In genomic region chr16:17802456-17802838, GRCm38 (mm10) we compare ENCODE assay signal across 8 mouse cellular contexts. TPM values are rescaled to one million over a fixed set of nuclear protein-coding genes. Genes with fewer than 3 reads are reported as not detected.
DNase-seq lines count a peak whose midpoint lies in the region; ATAC-seq and TF ChIP-seq lines count a peak whose summit lies in the region.

No protein-coding gene starts in this region.

- peaks cover 83% of the 10 kb centered on the region for H3K27me3 ChIP-seq in heart, embryonic 11.5 days (ENCODE audit: control insufficient read depth, insufficient read depth, low read length)
- peaks cover 99% of the 10 kb centered on the region for H3K27me3 ChIP-seq in E14TG2a.4 (ENCODE audit: insufficient read depth, low read length)
- H3K27me3 ChIP-seq in forebrain, embryonic 15.5 days, result peaks cover 87% of the 10 kb centered on the region
- H3K27me3 ChIP-seq in liver, embryonic 13.5 days, result peaks cover 100% of the 10 kb centered on the region

- H3K27ac ChIP-seq in heart, embryonic 11.5 days (ENCODE audit: low read depth, low read length), result no peak overlapping the region
- no peak overlapping the region for H3K27ac ChIP-seq in forebrain, embryonic 15.5 days (replicated peaks)
- no peak overlapping the region for H3K27ac ChIP-seq in liver, embryonic 13.5 days

- H3K4me3 ChIP-seq in heart, embryonic 11.5 days (ENCODE audit: low read depth, low read length), result peak overlapping the region; percentile 25
- H3K4me3 ChIP-seq in E14TG2a.4 (replicated peaks; ENCODE audit: low read length), result peak overlapping the region; percentile 59
- peak overlapping the region; percentile 38 for H3K4me3 ChIP-seq in forebrain, embryonic 15.5 days
- peak overlapping the region; percentile 37 for H3K4me3 ChIP-seq in liver, embryonic 13.5 days (replicated peaks)

- no peaks in the 10 kb centered on the region for H3K9me3 ChIP-seq in heart, embryonic 11.5 days (replicated peaks; ENCODE audit: control insufficient read depth, low read length)
- peaks cover 5% of the 10 kb centered on the region; the same call in 1 of the 2 replicates for H3K9me3 ChIP-seq in E14TG2a.4 (ENCODE audit: low read length)
- H3K9me3 ChIP-seq in forebrain, embryonic 15.5 days, result no peaks in the 10 kb centered on the region
- no peaks in the 10 kb centered on the region for H3K9me3 ChIP-seq in liver, embryonic 13.5 days (replicated peaks)

- WGBS in heart, embryonic 11.5 days (ENCODE audit: insufficient replicate concordance), result 13% methylated on average over 18 of the region's 18 CpGs
- 1% methylated on average over 18 of the region's 18 CpGs for WGBS in forebrain, embryonic 15.5 days
- 11% methylated on average over 18 of the region's 18 CpGs for WGBS in liver, embryonic 13.5 days (ENCODE audit: insufficient replicate concordance)

- no peak for ATAC-seq in heart, embryonic 11.5 days (replicated peaks; ENCODE audit: insufficient number of reproducible peaks, low FRiP score, low TSS enrichment)
- no peak for ATAC-seq in forebrain, embryonic 15.5 days (replicated peaks)
- ATAC-seq in liver, embryonic 13.5 days (ENCODE audit: low read depth), result no peak
- ATAC-seq in frontal cortex, adult (ENCODE audit: low TSS enrichment), result no peak

- H3K4me2 ChIP-seq in heart, embryonic 11.5 days, result peak overlapping the region; percentile 74
- H3K4me2 ChIP-seq in forebrain, embryonic 15.5 days (replicated peaks), result peak overlapping the region; percentile 57
- peak overlapping the region; percentile 50 for H3K4me2 ChIP-seq in liver, embryonic 13.5 days

- H3K9ac ChIP-seq in heart, embryonic 11.5 days (ENCODE audit: low read depth, low read length), result peak overlapping the region; percentile 16; the same call in 1 of the 2 replicates
- H3K9ac ChIP-seq in forebrain, embryonic 15.5 days (replicated peaks), result peak overlapping the region; percentile 39
- H3K9ac ChIP-seq in liver, embryonic 13.5 days, result no peak overlapping the region

- DNase-seq in heart, adult 11 months, result no peak
- no peak for DNase-seq in liver, embryonic 13.5 days
- no peak for DNase-seq in layer of hippocampus, postnatal 10 days (ENCODE audit: low spot score in 2 of 2)
- DNase-seq in adrenal gland, postnatal 25 days, result no peak

- no peak for TF ChIP-seq CTCF in E14TG2a.4 (conservative IDR thresholded peaks at IDR 0.05; ENCODE audit: low read length)

- no peaks in the 10 kb centered on the region for H3K36me3 ChIP-seq in heart, embryonic 11.5 days (ENCODE audit: control insufficient read depth, insufficient read depth, low read length)
- H3K36me3 ChIP-seq in E14TG2a.4 (ENCODE audit: insufficient read depth, low read length), result no peaks in the 10 kb centered on the region
- no peaks in the 10 kb centered on the region for H3K36me3 ChIP-seq in forebrain, embryonic 15.5 days
- no peaks in the 10 kb centered on the region for H3K36me3 ChIP-seq in liver, embryonic 13.5 days

- H3K4me1 ChIP-seq in heart, embryonic 11.5 days (ENCODE audit: control insufficient read depth, insufficient read depth, low read length), result peaks cover 54% of the 10 kb centered on the region
- H3K4me1 ChIP-seq in E14TG2a.4 (replicated peaks; ENCODE audit: low read depth, low read length), result peaks cover 57% of the 10 kb centered on the region
- H3K4me1 ChIP-seq in forebrain, embryonic 15.5 days, result peaks cover 54% of the 10 kb centered on the region
- peaks cover 53% of the 10 kb centered on the region for H3K4me1 ChIP-seq in liver, embryonic 13.5 days (replicated peaks)

RNA-seq across cellular contexts. Expression of gene Scarf2, which starts 5.4 kb away (rescaled TPM):
- polyA plus RNA-seq in heart, embryonic 11.5 days (2014; fragmentation: Nextera tagmentation; extraction: Ambion mirVana), result 7.2 and 9.6 TPM in 2 replicates
- 1.3 TPM in 2 replicates for polyA plus RNA-seq in forebrain, embryonic 15.5 days (2015; fragmentation: Nextera tagmentation; extraction: Ambion mirVana)
- polyA plus RNA-seq in liver, embryonic 13.5 days (2015; fragmentation: Nextera tagmentation; extraction: Ambion mirVana), result 1.0 TPM in 2 replicates
- total RNA-seq in layer of hippocampus, postnatal 10 days (2021), result 1 to 10 TPM; 4.7 to 5.0 TPM
- total RNA-seq in adrenal gland, postnatal 25 days (2021), result 8.6 and 8.7 TPM in 2 replicates

RNA-seq across cellular contexts. Expression of gene B830017H08Rik, which starts 30.5 kb away (rescaled TPM):
- polyA plus RNA-seq in heart, embryonic 11.5 days (2014; fragmentation: Nextera tagmentation; extraction: Ambion mirVana), result 0.13 TPM in 1 of 2 replicates, not detected in the other
- 0.93 and 1.3 TPM in 2 replicates for polyA plus RNA-seq in forebrain, embryonic 15.5 days (2015; fragmentation: Nextera tagmentation; extraction: Ambion mirVana)
- not detected in 2 replicates for polyA plus RNA-seq in liver, embryonic 13.5 days (2015; fragmentation: Nextera tagmentation; extraction: Ambion mirVana)
- total RNA-seq in layer of hippocampus, postnatal 10 days (2021), result 1 to 10 TPM; 4.5 to 5.8 TPM
- total RNA-seq in adrenal gland, postnatal 25 days (2021), result not detected in 2 replicates

RNA-seq across cellular contexts. Expression of gene Car15, which starts 35.7 kb away (rescaled TPM):
- 1.0 and 1.9 TPM in 2 replicates for polyA plus RNA-seq in heart, embryonic 11.5 days (2014; fragmentation: Nextera tagmentation; extraction: Ambion mirVana)
- 4.8 and 5.7 TPM in 2 replicates for polyA plus RNA-seq in forebrain, embryonic 15.5 days (2015; fragmentation: Nextera tagmentation; extraction: Ambion mirVana)
- 0.54 and 0.59 TPM in 2 replicates for polyA plus RNA-seq in liver, embryonic 13.5 days (2015; fragmentation: Nextera tagmentation; extraction: Ambion mirVana)
- 1 to 10 TPM; 7.5 to 9.2 TPM for total RNA-seq in layer of hippocampus, postnatal 10 days (2021)
- 2.9 and 3.6 TPM in 2 replicates for total RNA-seq in adrenal gland, postnatal 25 days (2021)

RNA-seq across cellular contexts. Expression of gene Klhl22, which starts 43.0 kb away (rescaled TPM):
- 43.2 and 44.1 TPM in 2 replicates for polyA plus RNA-seq in heart, embryonic 11.5 days (2014; fragmentation: Nextera tagmentation; extraction: Ambion mirVana)
- polyA plus RNA-seq in forebrain, embryonic 15.5 days (2015; fragmentation: Nextera tagmentation; extraction: Ambion mirVana), result 69.7 and 72.1 TPM in 2 replicates
- 14.3 TPM in 2 replicates for polyA plus RNA-seq in liver, embryonic 13.5 days (2015; fragmentation: Nextera tagmentation; extraction: Ambion mirVana)
- 100 to 1,000 TPM; 108 TPM for total RNA-seq in layer of hippocampus, postnatal 10 days (2021)
- 32.3 and 49.0 TPM in 2 replicates for total RNA-seq in adrenal gland, postnatal 25 days (2021)
